Mouse (Mus musculus) spleen, postnatal 14 days (tissue): ENCODE results near the gene Olfr1122.
"Not testable (repeated sequence)": the region's sequence is repeated elsewhere in the genome, so short reads cannot be mapped to it uniquely, and the experiment has no call there.

ENCODE experiments used
- DNase-seq, 2 experiments: peaks; one replicate each; pipeline ENCODE4 v3.0.0; 2021 to 2022; ENCODE audit warnings: low spot score in 2 of 2

The Olfr1122 gene

DNA sequence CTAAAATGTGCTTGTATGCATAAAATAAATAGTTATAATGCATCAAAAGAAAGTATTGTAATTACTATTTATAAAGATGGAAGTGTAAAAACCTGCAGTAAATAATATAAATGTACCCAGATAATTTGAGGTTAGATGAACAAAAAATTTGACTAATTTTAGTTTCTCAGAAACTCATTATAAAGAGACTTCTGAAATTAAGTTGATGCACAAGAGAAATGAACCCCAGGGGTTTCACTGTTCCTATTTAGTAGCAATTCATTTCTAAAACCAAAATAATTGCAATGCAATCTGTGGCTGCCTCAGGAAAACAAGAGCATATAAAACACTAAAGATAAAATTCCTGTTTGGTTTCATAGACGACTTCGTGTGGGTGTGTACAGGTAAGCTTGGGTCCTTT is at the start of gene Olfr1122:
Gene Olfr1122, plus strand, starts transcription at position 301 of the 400 bp plus-strand sequence.
- DNase-seq: no peak

DNA sequence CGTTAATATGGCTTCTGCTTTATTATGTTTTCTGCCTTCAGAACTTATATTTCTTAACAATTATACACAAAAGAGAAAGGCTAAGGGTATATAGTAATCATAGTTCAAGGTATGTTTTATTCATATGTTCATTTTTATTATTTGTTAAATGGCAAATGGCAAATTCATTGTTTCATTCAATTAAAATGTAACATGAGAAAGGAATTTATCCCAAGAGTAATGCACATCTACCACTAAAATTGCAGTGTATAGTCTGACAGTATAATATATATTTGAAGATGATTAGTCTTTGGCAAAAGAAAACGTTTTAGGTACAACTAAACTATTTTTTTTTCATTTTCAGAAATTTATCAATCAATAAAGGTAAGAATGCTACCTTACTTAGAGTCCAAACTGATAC is 31.1 kb upstream of the Olfr1122 start, which contains the start of gene Olfr1120:
Gene Olfr1120, plus strand, starts transcription at position 301 of the 400 bp plus-strand sequence.
- DNase-seq: no peak

DNA sequence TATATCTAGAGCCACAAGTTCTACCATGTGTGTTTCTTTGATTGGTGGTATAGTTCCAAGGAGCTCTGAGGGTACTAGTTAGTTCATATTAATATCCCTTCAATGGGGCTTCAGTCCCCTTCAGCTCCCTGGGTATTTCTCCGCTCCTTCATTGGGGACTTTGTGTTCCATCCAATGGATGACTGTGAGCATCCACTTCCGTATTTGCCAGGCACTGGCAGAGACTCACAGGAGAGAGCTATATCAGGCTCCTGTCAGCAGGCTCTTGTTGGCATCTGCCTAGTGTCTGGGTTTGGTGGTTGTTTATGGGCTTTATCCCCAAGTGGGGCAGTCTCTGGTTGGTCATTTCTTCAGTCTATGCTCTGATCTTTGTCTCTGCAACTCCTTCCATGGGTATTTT is 25.5 kb upstream of the Olfr1122 start:
- DNase-seq: not testable (repeated sequence)

DNA sequence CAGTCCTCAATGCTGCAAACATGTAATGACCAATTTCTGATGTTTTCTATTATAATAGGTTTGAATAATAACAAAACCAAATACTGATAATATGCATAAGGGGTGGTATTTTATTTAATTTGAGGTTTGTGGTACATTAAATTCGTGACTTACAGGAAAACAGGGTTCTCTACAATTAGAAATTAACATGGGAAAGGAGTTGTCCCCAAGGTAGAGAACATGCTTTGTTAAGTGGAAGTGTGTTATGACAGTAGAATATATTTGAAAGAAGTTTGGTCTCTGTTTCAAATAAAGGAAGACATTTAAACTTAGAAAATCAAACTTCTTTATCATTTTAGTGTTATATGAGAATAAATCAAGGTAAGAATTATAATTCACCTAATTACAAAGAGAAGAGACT is 16.1 kb upstream of the Olfr1122 start, which contains the start of gene Olfr1121:
Gene Olfr1121, plus strand, starts transcription at position 301 of the 400 bp plus-strand sequence.
- no peak for DNase-seq

DNA sequence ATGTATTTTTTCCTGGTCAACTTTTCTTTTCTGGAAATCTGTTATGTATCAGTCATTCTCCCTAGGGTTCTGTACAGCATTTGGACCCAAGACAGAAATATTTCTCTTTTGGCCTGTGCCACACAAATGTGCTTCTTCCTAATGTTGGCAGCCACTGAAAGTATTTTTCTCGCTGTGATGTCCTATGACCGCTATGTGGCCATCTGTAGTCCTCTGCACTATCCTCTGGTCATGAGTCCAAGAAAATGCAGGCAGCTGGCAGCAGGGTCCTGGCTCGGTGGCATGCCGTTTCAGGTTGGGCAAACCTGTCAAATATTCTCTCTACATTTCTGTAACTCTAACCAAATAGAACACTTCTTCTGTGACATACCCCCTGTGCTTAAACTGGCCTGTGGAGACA is 13.9 kb upstream of the Olfr1122 start:
- no peak for DNase-seq

DNA sequence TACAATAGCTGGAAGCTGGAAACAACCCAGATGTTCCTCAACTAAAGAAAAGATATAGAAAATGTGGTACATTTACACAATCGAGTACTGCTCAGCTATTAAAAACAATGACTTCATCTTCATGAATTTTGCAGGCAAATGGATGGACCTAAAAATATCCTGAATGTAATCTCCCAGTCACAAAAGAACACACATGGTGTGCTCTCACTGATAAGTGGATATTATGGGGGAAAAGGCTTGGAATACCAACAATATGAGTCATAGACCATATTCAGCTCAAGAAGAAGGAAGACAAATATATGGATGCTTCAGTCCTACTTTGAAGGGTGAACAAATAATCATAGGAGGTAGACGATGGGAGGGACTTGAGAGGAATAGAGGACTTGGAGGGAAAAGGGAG is 1.7 kb upstream of the Olfr1122 start:
- DNase-seq: no peak

DNA sequence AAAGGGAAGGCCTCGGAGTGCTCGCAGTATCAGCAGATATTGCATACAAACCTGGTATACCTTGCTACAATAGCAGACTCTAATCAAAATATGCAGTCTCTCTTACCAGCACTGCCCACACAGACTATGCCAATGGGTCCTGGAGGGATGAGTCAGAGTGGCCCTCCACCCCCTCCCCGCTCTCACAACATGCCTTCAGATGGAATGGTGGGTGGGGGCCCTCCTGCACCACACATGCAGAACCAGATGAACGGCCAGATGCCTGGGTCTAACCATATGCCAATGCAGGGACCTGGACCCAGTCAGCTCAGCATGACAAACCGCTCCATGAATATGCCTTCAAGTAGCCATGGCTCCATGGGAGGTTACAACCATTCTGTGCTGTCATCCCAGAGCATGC is 8.0 kb downstream of the Olfr1122 start:
- not testable (repeated sequence) for DNase-seq

DNA sequence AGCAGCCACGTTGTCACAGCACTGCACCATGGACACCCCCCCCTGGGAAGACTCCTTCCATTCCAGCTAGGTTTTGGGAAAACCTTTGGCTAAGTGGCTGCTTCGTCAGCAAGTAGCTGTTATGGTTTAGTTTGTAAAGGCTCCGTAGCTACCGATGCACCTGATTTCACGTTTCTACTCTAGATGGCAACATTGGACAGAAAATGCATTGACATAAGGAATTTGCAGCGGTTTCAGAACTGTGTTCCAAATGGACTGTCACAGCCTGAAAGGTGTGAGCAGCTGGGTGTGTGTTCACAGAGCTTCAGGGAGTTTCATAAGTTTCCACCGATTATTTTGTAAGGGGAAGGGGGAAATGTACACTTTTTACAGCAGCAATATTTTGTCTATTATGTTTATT is 9.0 kb downstream of the Olfr1122 start:
- not testable (repeated sequence) for DNase-seq

DNA sequence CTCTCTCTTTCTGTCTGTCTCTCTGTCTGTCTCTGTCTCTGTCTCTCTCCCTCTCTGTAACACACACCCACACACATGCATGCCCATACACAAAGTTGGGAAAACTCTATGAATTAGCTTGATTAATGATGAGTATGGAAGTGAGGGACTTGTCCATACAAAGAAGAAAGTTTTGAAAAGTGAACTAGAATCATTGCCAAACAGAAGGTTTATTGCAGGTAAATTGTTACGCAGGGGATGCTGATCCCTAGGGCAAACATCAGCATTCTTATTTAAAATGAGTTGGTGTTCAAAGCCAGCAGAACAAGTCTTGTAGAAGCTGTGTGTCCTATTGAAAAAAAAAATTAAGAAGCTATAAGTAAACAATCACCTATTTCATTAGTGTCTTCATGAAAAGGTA is 30.7 kb downstream of the Olfr1122 start, which contains the start of gene Olfr1123:
Gene Olfr1123, plus strand, starts transcription at position 301 of the 400 bp plus-strand sequence.
- DNase-seq: no peak

DNA sequence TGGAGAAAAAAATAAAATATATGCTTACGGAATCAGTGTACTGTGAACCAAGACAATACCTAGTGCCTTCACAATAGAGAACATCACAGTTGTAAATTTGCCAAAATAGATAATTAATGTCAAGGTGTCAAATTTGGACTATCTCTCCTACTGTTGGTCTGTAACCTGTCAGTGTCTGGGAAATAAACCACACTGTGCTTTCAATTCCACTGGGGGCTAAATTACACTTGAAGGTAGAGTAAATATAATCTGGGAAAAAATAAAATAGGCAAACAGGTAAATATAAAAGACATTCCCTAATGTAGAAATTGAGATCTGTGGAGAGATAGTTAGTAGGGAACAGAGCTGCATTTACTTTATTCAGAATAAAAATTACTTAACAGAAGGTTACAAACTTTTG is 44.3 kb downstream of the Olfr1122 start, which contains the start of gene Olfr1124:
Gene Olfr1124, plus strand, starts transcription at position 301 of the 400 bp plus-strand sequence.
- DNase-seq: no peak

DNA sequence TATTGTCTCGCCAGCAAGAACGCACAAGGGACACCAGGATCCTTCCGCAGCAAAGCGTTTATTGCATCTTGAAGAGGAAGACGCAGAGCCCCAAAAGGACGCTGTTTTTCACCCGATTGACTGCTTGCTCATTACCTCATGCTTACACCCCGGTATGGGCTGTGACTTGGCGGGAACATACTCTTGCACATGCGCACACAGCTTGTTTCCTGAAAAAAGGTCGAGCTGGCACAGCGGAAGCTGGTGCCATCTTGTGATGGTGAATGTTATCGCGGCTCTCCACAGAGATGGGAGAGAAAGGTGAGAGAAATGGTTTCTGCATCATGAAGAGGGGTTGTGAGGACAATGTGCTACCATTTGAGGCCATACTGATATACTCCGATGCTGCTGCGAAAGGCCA is 52.1 kb downstream of the Olfr1122 start:
- no peak for DNase-seq
